Mouse (Mus musculus) adrenal gland, adult 8-10 months (tissue): Measurements from ENCODE around the gene Kcnj10. TPM values are rescaled to one million over a fixed set of nuclear protein-coding genes. Genes with fewer than 3 reads are reported as not detected.

ENCODE experiments used
- DNase-seq: peaks from one replicate; pipeline ENCODE4 v3.0.0; 2022
- total RNA-seq, 4 experiments: library from RNA; stranded (reverse); gene quantifications; 2 replicates each; pipeline ENCODE4 v1.2.4; 2022

Gene Kcnj10
- total RNA-seq, 4 experiments from 2014 or later, result 1.0 to 2.6 (median 1.7) TPM

- no peak for DNase-seq
Measured at GRCm38 (mm10) chr1:172312768-172313561, 28.0 kb upstream of the Kcnj10 start.

GRCm38 (mm10) chr1:172313613-172314411 is 27.2 kb upstream of the Kcnj10 start:
- DNase-seq, result no peak

GRCm38 (mm10) chr1:172314911-172315310 is 26.1 kb upstream of the Kcnj10 start:
- DNase-seq, result no peak

- DNase-seq, result no peak
Measured at GRCm38 (mm10) chr1:172317431-172317830, 23.6 kb upstream of the Kcnj10 start.

- DNase-seq, result no peak
Measured at GRCm38 (mm10) chr1:172317946-172318345, 23.1 kb upstream of the Kcnj10 start.

- no peak for DNase-seq
Measured at GRCm38 (mm10) chr1:172318424-172319035, 22.5 kb upstream of the Kcnj10 start.

GRCm38 (mm10) chr1:172319346-172319745 is 21.7 kb upstream of the Kcnj10 start:
- no peak for DNase-seq

- DNase-seq, result no peak
Measured at GRCm38 (mm10) chr1:172319921-172320411, 21.0 kb upstream of the Kcnj10 start.

- no peak for DNase-seq
Measured at GRCm38 (mm10) chr1:172322725-172323124, 18.3 kb upstream of the Kcnj10 start.

- DNase-seq, result no peak
Measured at GRCm38 (mm10) chr1:172323298-172323697, 17.7 kb upstream of the Kcnj10 start.

GRCm38 (mm10) chr1:172323801-172324359 is 17.1 kb upstream of the Kcnj10 start:
- DNase-seq, result no peak

- peak; percentile 57 for DNase-seq
Measured at GRCm38 (mm10) chr1:172324725-172325124, 16.3 kb upstream of the Kcnj10 start.

- DNase-seq, result peak; percentile 52
Measured at GRCm38 (mm10) chr1:172325680-172326535, 15.1 kb upstream of the Kcnj10 start.

GRCm38 (mm10) chr1:172326684-172327083 is 14.3 kb upstream of the Kcnj10 start:
- no peak for DNase-seq

- no peak for DNase-seq
Measured at GRCm38 (mm10) chr1:172327206-172328001, 13.6 kb upstream of the Kcnj10 start.

GRCm38 (mm10) chr1:172328041-172328440 is 13.0 kb upstream of the Kcnj10 start:
- DNase-seq, result no peak

GRCm38 (mm10) chr1:172328461-172328860 is 12.5 kb upstream of the Kcnj10 start:
- DNase-seq, result no peak

GRCm38 (mm10) chr1:172329131-172329530 is 11.9 kb upstream of the Kcnj10 start, which contains the start of gene Kcnj9:
Kcnj9 (minus strand) TSS chr1:172329318.
- DNase-seq, result no peak

- no peak for DNase-seq
Measured at GRCm38 (mm10) chr1:172329616-172330015, 11.4 kb upstream of the Kcnj10 start.

- no peak for DNase-seq
Measured at GRCm38 (mm10) chr1:172331422-172331947, 9.5 kb upstream of the Kcnj10 start.
